Mouse (Mus musculus): Measurements from ENCODE around the gene Gm10961. TPM values are rescaled to one million over a fixed set of nuclear protein-coding genes. Genes with fewer than 3 reads are reported as not detected.

Gene Gm10961
- not detected in 2 replicates for polyA plus RNA-seq (2012; rRNA removed)

DNA sequence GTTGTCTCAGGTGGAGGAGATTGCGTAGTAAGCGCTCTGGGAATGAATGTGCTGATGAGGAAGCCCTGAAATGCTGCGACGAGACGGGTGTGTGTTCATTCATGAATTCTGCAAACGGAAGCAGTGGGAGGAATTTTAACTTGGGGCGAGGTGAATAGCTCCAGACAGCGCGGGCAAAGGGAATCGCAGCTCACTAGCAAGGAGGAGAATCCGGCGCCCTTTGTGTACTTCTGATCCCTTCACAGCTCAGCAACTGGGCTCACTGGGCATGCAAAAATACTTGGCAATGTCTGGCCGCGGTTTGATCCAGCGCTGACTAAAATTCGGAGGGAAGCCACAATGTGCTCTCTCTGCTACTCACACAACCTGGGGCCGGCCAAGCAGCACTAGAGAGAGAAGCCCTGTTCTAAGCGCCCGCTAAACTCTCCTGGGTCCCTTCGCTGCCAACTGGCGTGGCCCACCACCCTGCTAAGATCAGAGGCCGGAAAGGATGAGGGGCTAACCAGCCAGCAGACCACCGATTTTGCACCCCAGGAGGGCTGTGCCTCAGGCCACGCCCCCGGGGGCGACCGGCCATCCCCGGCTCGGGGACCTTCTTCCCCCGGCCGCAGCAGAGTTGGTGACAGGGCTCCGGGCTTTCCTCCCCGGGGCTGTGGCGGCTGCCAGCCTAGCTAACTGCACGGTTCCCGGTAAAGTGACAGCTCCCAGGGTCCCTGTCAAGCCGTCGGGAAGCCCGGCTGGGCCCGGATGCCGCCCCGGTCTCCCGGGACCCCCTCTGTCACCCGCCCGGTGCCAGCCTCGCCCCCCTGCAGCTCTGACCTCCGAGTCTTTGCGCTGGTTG lies at the start of gene Gm10961:
Gene Gm10961, plus strand, starts transcription at position 641 of the 841 bp plus-strand sequence.

DNA sequence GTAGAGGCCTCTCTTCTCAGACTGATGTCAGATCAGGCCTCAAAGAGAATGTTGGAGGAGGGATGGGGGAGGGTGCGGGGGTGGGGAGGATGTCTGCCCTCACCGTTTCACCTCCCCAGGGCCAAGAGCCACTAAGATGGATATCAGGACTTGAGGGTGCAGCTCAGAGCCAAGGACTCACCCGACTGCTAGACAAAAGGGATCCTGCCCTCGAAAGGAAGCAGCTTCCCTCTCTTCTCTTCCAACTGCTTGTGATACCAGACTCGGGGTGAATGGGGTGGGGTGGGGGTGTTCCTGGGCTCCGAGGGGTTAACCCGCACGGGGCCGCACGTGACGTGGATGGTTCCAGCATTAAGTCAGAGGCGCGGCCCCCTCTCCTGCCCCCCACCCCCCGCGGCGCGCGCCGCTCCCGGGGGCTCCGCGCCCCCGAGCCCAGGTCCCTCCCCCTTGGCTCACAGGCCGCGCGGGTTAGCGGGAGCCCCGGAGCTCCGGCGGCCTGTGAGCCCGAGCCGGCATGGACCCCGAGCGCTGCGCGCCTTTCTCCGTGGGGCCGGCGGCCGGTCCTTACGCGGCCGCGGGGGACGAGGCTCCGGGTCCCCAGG lies 36.4 kb upstream of the Gm10961 start, which contains the start of gene Alx3:
Gene Alx3, plus strand, starts transcription at position 370 of the 602 bp plus-strand sequence.

DNA sequence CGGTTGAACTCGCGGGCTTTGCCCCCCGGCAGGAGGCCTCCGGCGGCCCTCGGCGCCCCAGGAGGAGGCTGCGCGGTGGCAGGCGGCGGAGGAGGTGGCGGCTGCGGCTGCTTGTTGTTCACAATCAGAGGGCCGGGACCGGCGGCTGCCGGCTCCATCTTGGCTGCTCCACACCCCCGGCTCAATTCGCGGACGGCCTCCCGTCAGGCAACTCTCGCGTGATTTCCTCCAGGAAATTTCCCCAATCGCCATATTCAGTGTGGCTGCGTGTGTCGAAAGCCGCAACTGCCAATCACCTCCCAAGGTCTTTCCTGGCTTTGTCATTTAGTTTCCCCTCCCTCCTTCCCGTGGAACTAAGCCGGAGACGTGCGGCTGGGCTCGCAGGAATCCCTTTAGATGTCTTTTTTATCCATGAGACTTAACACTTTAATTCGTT lies 419 bp downstream of the Gm10961 start, which contains the start of gene Strip1:
Gene Strip1, minus strand, starts transcription at position 172 of the 436 bp plus-strand sequence.

Other genes starting within 250 kb of the Gm10961 start
- gene Kcnc4, start 171.8 kb upstream of the Gm10961 start, polyA plus RNA-seq (2012; rRNA removed) = 0.01 TPM in 1 of 2 replicates, not detected in the other
- 0.05 and 0.06 TPM in 2 replicates for gene Slc6a17, start 113.3 kb upstream of the Gm10961 start, polyA plus RNA-seq (2012; rRNA removed)
- gene Ubl4b, start 76.2 kb upstream of the Gm10961 start, polyA plus RNA-seq (2012; rRNA removed) = not detected in 2 replicates
- gene Alx3, start 36.3 kb upstream of the Gm10961 start, polyA plus RNA-seq (2012; rRNA removed) = 0.01 TPM in 1 of 2 replicates, not detected in the other
- 10.2 and 10.7 TPM in 2 replicates for gene Strip1, start 372 bp downstream of the Gm10961 start, polyA plus RNA-seq (2012; rRNA removed)
- 34.1 and 38.5 TPM in 2 replicates for gene Ahcyl1, start 65.2 kb downstream of the Gm10961 start, polyA plus RNA-seq (2012; rRNA removed)
- 5.3 and 6.5 TPM in 2 replicates for gene Csf1, start 129.1 kb downstream of the Gm10961 start, polyA plus RNA-seq (2012; rRNA removed)
- 0.01 and 0.25 TPM in 2 replicates for gene Eps8l3, start 245.9 kb downstream of the Gm10961 start, polyA plus RNA-seq (2012; rRNA removed)